Mouse (Mus musculus) CH12.LX (cell line): ENCODE measurements around the gene Gm16181.

Experiments
- E2F4 ChIP-seq: IDR thresholded peaks from 2 replicates; pipeline ENCODE4 v1.6.1; 2011; ENCODE audit warnings: low read depth, low read length, improper control_type of control experiment; ENCODE audit not compliant: insufficient replicate concordance
- MAFK ChIP-seq: IDR thresholded peaks from 2 replicates; pipeline ENCODE4 v1.6.1; 2011; ENCODE audit warnings: low read length, improper control_type of control experiment; ENCODE audit not compliant: insufficient replicate concordance

GRCm38 (mm10) chr17:35259621-35260020, 39.0 kb downstream of the Gm16181 start:
- TF ChIP-seq E2F4 (no peak), MAFK (no peak)
